Mouse (Mus musculus) ES-E14 (cell line): ENCODE measurements around the gene Grtp1.

Experiments used
- CHD2 ChIP-seq: IDR thresholded peaks from 2 replicates; pipeline ENCODE4 v1.6.1; 2014; ENCODE audit warnings: mild to moderate bottlenecking, low read depth, low read length, inconsistent platforms
- MAFK ChIP-seq: IDR thresholded peaks from 2 replicates; pipeline ENCODE4 v1.6.1; 2014; ENCODE audit warnings: mild to moderate bottlenecking, low read depth, low read length, inconsistent platforms; ENCODE audit not compliant: insufficient read depth
- ZC3H11A ChIP-seq: IDR thresholded peaks from 2 replicates; pipeline ENCODE4 v1.6.1; 2012; ENCODE audit warnings: low read depth, mild to moderate bottlenecking, inconsistent platforms, low read length, borderline replicate concordance

GRCm38 (mm10) chr8:13139641-13140182, 60.7 kb downstream of the Grtp1 start:
- TF ChIP-seq ZC3H11A (no peak), MAFK (no peak), CHD2 (no peak)
